ENCODE assay signal across 11 mouse cellular contexts in the genomic region with DNA sequence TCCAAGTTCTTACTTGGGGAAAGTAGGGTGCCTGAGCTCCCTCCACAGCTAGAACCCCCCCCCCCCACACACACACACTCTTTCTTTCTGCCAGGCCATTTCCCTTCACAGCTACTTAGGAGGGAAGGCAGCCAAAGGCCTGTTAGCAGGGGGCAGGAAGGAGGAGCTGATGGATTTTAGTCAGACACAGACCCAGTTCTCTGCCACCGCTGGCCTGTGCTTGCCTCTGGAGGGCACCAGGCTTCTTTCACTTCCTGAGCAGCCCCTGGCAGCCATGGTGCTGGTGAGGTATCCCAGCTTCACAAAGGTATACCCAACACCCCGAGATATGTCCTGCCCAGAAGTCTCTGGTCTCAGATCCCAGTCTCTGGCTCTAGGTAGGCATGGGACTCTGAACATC. TPM values are rescaled to one million over a fixed set of nuclear protein-coding genes. Genes with fewer than 3 reads are reported as not detected.
A peak's percentile ranks its signal among the peaks of the same experiment; 100 is the strongest.
DNase-seq lines count a peak whose midpoint lies in the region; ATAC-seq and TF ChIP-seq lines count a peak whose summit lies in the region.
"Had no signal": no experiment of that assay in that cellular context is flagged by ENCODE, and none has a peak within 500 bp of the region (broad histone marks: within the 10 kb centered on the region; RNA-seq: fewer than 3 reads in every experiment).

No protein-coding gene starts in this region.

- 50% methylated on average over 2 of the region's 2 CpGs for whole genome bisulfite sequencing in limb, embryonic 12.5 days

- H3K27ac ChIP-seq in layer of hippocampus, adult 2 months, result no peak overlapping the region
- H3K27ac ChIP-seq in limb, embryonic 12.5 days, result 0 out of 2 replicates have a peak overlapping the region, but pooled peaks have one; percentile 13

- H3K4me3 ChIP-seq in layer of hippocampus, adult 2 months, result no peak overlapping the region
- H3K4me3 ChIP-seq in limb, embryonic 12.5 days (replicated peaks), result no peak overlapping the region

- peak; percentile 55 for TF ChIP-seq CTCF in layer of hippocampus, adult 2 months (conservative IDR thresholded peaks at IDR 0.05)

- DNase-seq in frontal cortex, postnatal 25 days (ENCODE audit: low spot score in 2 of 2), result no peak
- no peak for DNase-seq in layer of hippocampus, adult 2 months (ENCODE audit: low spot score in 2 of 2)
- DNase-seq in layer of hippocampus, adult 8-10 months (ENCODE audit: low spot score in 2 of 2), result no peak
- DNase-seq in NIH3T3 (ENCODE audit: low read depth), result peak; percentile 85
- DNase-seq in natural killer cell, adult 2 months (ENCODE audit: low spot score in 2 of 2), result no peak
- DNase-seq in cerebellum, adult 18-20 months, result no peak
- DNase-seq: kidney, postnatal 36 days had no signal

- no peaks in the 10 kb centered on the region for H3K27me3 ChIP-seq in limb, embryonic 12.5 days

- H3K4me2 ChIP-seq in limb, embryonic 12.5 days, result no peak overlapping the region

- H3K4me1 ChIP-seq in limb, embryonic 12.5 days (replicated peaks), result peaks cover 34% of the 10 kb centered on the region

- no peaks in the 10 kb centered on the region for H3K9me3 ChIP-seq in limb, embryonic 12.5 days

- H3K9ac ChIP-seq in limb, embryonic 12.5 days (replicated peaks), result no peak overlapping the region

- no peaks in the 10 kb centered on the region for H3K36me3 ChIP-seq in limb, embryonic 12.5 days

- peak; percentile 47; the same call in 1 of the 2 replicates for ATAC-seq in frontal cortex, adult (ENCODE audit: low TSS enrichment)
- ATAC-seq in limb, embryonic 12.5 days (ENCODE audit: insufficient number of reproducible peaks, insufficient read depth, low FRiP score, low TSS enrichment, low read depth), result no peak

RNA-seq across cellular contexts. Expression of a gene that starts 22.4 kb away (rescaled TPM):
- 10 to 100 TPM; 14.5 to 15.4 TPM for total RNA-seq in layer of hippocampus, adult 2 months (2021)
- 10 to 100 TPM in 2 of 4 experiments, 1 to 10 TPM in 2; 9.2 to 18.7 (median 13.0) TPM for total RNA-seq in layer of hippocampus, adult 8-10 months (2022)
- 2.8 and 3.0 TPM in 2 replicates for polyA plus RNA-seq in limb, embryonic 12.5 days (2016; fragmentation: Nextera tagmentation; extraction: Ambion mirVana)
- total RNA-seq: CH12.LX; megakaryocyte-erythroid progenitor cell, adult 5-6 weeks had no signal
